Mouse (Mus musculus): ENCODE results near the gene Pgc. TPM values are rescaled to one million over a fixed set of nuclear protein-coding genes. Genes with fewer than 3 reads are reported as not detected.

The Pgc gene
- total RNA-seq (2014; rRNA removed; ENCODE audit: low replicate concordance) (0.35 TPM in 1 of 2 replicates, not detected in the other), polyA plus RNA-seq (2015; fragmentation: Nextera tagmentation; extraction: Ambion mirVana) (not detected in 2 replicates)

DNA sequence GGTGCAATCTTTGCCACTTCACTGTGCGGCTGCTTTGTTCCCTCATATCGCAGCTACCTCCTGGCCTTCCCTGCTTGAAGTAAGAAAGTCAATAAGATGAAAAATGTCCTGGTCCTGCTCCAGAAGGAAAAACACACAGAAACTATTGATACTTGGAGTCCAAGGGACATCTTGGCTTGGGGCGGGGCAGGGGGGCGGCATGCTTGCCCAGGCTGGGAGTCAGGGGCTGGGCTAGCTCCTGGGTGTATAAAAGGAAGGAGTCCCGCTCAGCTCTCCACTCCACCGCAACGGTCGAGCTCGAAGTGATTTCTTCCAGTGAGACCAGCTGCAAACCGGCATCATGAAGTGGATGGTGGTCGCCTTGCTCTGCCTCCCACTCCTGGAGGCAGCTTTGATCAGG, at the start of gene Pgc:
Pgc (plus strand) TSS at position 277 of the 400 bp plus-strand sequence.
- H3K9ac ChIP-seq (replicated peaks; ENCODE audit: low read depth, low read length) = no peak within 1 kb of the TSS
- no peak within 1 kb of the TSS for H3K4me2 ChIP-seq (ENCODE audit: low read depth, low read length)
- H3K27ac ChIP-seq (ENCODE audit: low read depth) = no peak within 1 kb of the TSS
- no peaks in the 10 kb centered on the region for H3K27me3 ChIP-seq (ENCODE audit: control insufficient read depth, insufficient read depth, low read length)
- H3K4me3 ChIP-seq (ENCODE audit: low read depth, low read length) = no peak within 1 kb of the TSS
- H3K36me3 ChIP-seq (replicated peaks; ENCODE audit: control insufficient read depth, insufficient read depth, low read length) = no peaks in the 10 kb centered on the region
- TF ChIP-seq CTCF (IDR thresholded peaks at IDR 0.05; ENCODE audit: low read depth) (no peak), EP300 (IDR thresholded peaks at IDR 0.05; ENCODE audit: low read depth) (no peak)
- WGBS = 82% methylated on average over 11 of the region's 11 CpGs
- no peaks in the 10 kb centered on the region for H3K4me1 ChIP-seq (ENCODE audit: control insufficient read depth, insufficient read depth)
- ATAC-seq (ENCODE audit: insufficient read depth, low read depth) = no peak
- DNase-seq (ENCODE audit: low spot score) = no peak
- H3K9me3 ChIP-seq (replicated peaks; ENCODE audit: control insufficient read depth, low read length) = no peaks in the 10 kb centered on the region

DNA sequence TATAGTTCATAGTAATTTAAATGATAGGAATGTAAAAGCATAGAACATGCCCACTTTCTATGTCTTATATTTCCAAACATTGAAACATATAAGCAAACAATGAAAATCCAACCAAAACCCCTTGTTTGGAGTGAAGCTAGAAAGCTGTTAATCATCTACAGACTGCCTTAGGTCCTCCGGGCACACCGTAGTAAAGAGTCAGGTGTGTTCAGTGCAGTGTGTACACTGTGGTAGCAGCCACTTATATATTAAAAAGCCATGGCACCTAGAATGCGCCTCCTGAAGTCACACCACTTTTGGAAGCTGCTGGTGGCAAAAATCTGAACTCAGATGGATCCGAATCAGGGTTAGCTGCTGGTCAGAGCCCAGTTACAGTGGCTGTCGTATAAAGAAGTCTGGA, 48.4 kb upstream of the Pgc start:
- no peak overlapping the region for H3K4me3 ChIP-seq (ENCODE audit: low read depth, low read length)
- H3K4me2 ChIP-seq (ENCODE audit: low read depth, low read length) = no peak overlapping the region
- DNase-seq (ENCODE audit: low spot score) (no peak), ATAC-seq (ENCODE audit: insufficient read depth, low read depth) (no peak)
- TF ChIP-seq EP300 (IDR thresholded peaks at IDR 0.05; ENCODE audit: low read depth) = no peak
- no peak for TF ChIP-seq CTCF (IDR thresholded peaks at IDR 0.05; ENCODE audit: low read depth)
- H3K9ac ChIP-seq (replicated peaks; ENCODE audit: low read depth, low read length) = no peak overlapping the region
- H3K27ac ChIP-seq (ENCODE audit: low read depth) = no peak overlapping the region
- H3K27me3 ChIP-seq (ENCODE audit: control insufficient read depth, insufficient read depth, low read length) = no peaks in the 10 kb centered on the region
- 90% methylated on average over 5 of the region's 5 CpGs for WGBS
- H3K4me1 ChIP-seq (ENCODE audit: control insufficient read depth, insufficient read depth) = no peaks in the 10 kb centered on the region
- H3K36me3 ChIP-seq (replicated peaks; ENCODE audit: control insufficient read depth, insufficient read depth, low read length) = peaks cover 50% of the 10 kb centered on the region
- H3K9me3 ChIP-seq (replicated peaks; ENCODE audit: control insufficient read depth, low read length) = no peaks in the 10 kb centered on the region

DNA sequence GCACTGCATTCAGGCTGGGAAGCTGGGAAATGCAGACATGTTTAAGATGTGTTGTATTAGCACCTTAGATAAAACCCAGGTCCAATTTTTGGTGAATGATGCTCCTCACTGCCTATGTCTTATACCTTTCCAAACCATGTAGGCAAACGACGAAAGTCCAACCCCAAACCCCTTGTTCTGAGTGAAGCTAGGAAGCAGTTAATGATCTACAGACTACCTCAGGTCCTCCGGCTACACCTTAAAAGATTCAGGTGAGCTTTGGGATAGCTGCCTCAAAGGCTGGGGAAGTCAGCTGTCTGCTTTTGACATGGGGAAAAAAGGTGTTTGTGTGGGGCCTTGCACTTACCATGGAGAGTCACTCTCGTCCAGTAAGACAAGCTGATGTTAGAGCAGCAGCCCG, 47.9 kb upstream of the Pgc start:
- DNase-seq (ENCODE audit: low spot score) (no peak), ATAC-seq (ENCODE audit: insufficient read depth, low read depth) (no peak)
- TF ChIP-seq EP300 (IDR thresholded peaks at IDR 0.05; ENCODE audit: low read depth) (no peak), CTCF (IDR thresholded peaks at IDR 0.05; ENCODE audit: low read depth) (no peak)
- Histone ChIP-seq H3K9me3 (replicated peaks; ENCODE audit: control insufficient read depth, low read length) (no peaks in the 10 kb centered on the region), H3K4me3 (ENCODE audit: low read depth, low read length) (no peak overlapping the region), H3K4me1 (ENCODE audit: control insufficient read depth, insufficient read depth) (no peaks in the 10 kb centered on the region), H3K27ac (ENCODE audit: low read depth) (no peak overlapping the region), H3K27me3 (ENCODE audit: control insufficient read depth, insufficient read depth, low read length) (no peaks in the 10 kb centered on the region), H3K9ac (replicated peaks; ENCODE audit: low read depth, low read length) (no peak overlapping the region), H3K4me2 (ENCODE audit: low read depth, low read length) (no peak overlapping the region), H3K36me3 (replicated peaks; ENCODE audit: control insufficient read depth, insufficient read depth, low read length) (peaks cover 53% of the 10 kb centered on the region)
- 84% methylated on average over 5 of the region's 5 CpGs for WGBS

GRCm38 (mm10) chr17:47682836-47683235, 43.8 kb upstream of the Pgc start:
- Histone ChIP-seq H3K4me2 (ENCODE audit: low read depth, low read length) (no peak overlapping the region), H3K36me3 (replicated peaks; ENCODE audit: control insufficient read depth, insufficient read depth, low read length) (peaks cover 72% of the 10 kb centered on the region), H3K27ac (ENCODE audit: low read depth) (no peak overlapping the region), H3K9ac (replicated peaks; ENCODE audit: low read depth, low read length) (no peak overlapping the region), H3K4me1 (ENCODE audit: control insufficient read depth, insufficient read depth) (peaks cover 5% of the 10 kb centered on the region; the same call in 1 of the 2 replicates), H3K27me3 (ENCODE audit: control insufficient read depth, insufficient read depth, low read length) (no peaks in the 10 kb centered on the region), H3K4me3 (ENCODE audit: low read depth, low read length) (no peak overlapping the region), H3K9me3 (replicated peaks; ENCODE audit: control insufficient read depth, low read length) (no peaks in the 10 kb centered on the region)
- WGBS = 73% methylated on average over 4 of the region's 4 CpGs
- no peak for DNase-seq (ENCODE audit: low spot score)
- no peak for ATAC-seq (ENCODE audit: insufficient read depth, low read depth)
- TF ChIP-seq EP300 (IDR thresholded peaks at IDR 0.05; ENCODE audit: low read depth) (no peak), CTCF (IDR thresholded peaks at IDR 0.05; ENCODE audit: low read depth) (no peak)

DNA sequence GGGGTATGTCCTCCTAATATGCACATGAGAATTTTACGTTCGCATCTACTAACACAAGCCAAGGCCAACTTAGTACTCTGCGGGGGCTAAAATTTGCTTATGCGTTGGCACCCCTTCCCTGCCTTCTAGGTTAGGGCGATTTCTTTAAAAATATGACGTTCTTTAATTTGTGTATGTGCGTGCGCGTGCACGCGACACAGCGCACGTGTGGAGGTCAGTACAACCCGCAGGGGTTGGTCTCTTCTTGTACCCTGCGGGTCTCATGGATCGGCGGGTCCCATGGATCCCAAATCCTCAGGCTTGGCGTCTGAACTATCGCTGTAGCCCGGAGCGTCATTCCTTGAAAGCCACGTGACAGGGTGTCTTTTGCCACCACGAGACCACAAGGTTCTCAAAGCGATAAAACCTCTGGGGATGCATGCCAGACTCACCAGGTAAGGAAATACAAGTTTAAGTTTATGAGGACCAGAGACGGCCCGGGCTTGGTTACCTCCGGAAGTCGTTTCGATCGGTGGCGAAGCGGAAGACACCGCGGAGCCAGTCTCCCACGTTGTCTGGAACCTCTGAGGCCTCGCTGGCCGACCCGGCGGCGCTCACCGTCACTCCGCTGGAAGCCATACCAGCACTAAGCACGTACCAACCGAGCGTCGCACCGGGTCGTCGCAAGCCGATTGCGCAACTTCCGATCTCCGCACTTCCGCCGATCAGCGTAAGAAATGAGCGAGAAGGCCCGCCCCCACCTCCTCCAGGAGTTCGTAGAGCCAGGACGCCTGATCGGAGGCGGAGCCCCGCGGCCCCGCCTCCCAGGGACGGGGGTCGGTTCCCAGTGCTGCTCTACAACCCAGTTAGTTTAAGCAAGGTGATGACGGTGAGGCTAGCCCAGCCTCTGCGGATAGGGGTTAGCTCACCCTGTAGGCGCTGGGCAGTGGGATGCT, 39.0 kb upstream of the Pgc start:
- H3K36me3 ChIP-seq (replicated peaks; ENCODE audit: control insufficient read depth, insufficient read depth, low read length) = peaks cover 37% of the 10 kb centered on the region
- WGBS = under 1% methylated on average over 70 of the region's 70 CpGs
- peak overlapping the region; percentile 72 for H3K4me3 ChIP-seq (ENCODE audit: low read depth, low read length)
- H3K4me1 ChIP-seq (ENCODE audit: control insufficient read depth, insufficient read depth) = peaks cover 5% of the 10 kb centered on the region; the same call in 1 of the 2 replicates
- TF ChIP-seq CTCF (IDR thresholded peaks at IDR 0.05; ENCODE audit: low read depth) (no peak), EP300 (IDR thresholded peaks at IDR 0.05; ENCODE audit: low read depth) (peak; percentile 49; the same call in 1 of the 2 replicates)
- no peaks in the 10 kb centered on the region for H3K9me3 ChIP-seq (replicated peaks; ENCODE audit: control insufficient read depth, low read length)
- DNase-seq (ENCODE audit: low spot score) (peak; percentile 97), ATAC-seq (ENCODE audit: insufficient read depth, low read depth) (peak; percentile 87)
- H3K9ac ChIP-seq (replicated peaks; ENCODE audit: low read depth, low read length) = peak overlapping the region; percentile 77
- peak overlapping the region; percentile 94 for H3K4me2 ChIP-seq (ENCODE audit: low read depth, low read length)
- peak overlapping the region; percentile 77 for H3K27ac ChIP-seq (ENCODE audit: low read depth)
- H3K27me3 ChIP-seq (ENCODE audit: control insufficient read depth, insufficient read depth, low read length) = no peaks in the 10 kb centered on the region

All from heart, postnatal 0 days (tissue).